Mouse (Mus musculus): Measurements from ENCODE around the gene Hydin.

Gene Hydin

DNA sequence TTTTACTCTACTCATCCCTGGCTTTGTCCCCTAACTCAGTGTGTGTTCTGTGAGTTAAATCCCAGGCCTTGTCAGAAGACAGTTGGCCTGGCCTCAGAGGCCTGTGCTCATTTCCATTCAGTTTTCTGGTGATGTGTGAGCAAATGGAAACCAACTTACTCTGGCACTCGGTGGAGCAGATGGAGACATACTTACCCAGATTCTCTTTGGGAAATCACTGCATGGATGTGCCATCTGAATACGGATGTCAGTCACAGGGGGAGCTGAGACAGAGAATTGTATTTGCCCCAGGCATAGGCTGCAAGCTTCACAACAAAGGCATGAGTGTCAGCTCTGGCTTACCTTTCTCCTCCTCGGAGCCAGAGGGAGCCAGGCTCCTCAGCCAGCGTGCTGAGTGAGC, 359.7 kb downstream of the Hydin start:
- DNase-seq (ENCODE audit: extremely low read depth, insufficient read length, low spot score): no peak

DNA sequence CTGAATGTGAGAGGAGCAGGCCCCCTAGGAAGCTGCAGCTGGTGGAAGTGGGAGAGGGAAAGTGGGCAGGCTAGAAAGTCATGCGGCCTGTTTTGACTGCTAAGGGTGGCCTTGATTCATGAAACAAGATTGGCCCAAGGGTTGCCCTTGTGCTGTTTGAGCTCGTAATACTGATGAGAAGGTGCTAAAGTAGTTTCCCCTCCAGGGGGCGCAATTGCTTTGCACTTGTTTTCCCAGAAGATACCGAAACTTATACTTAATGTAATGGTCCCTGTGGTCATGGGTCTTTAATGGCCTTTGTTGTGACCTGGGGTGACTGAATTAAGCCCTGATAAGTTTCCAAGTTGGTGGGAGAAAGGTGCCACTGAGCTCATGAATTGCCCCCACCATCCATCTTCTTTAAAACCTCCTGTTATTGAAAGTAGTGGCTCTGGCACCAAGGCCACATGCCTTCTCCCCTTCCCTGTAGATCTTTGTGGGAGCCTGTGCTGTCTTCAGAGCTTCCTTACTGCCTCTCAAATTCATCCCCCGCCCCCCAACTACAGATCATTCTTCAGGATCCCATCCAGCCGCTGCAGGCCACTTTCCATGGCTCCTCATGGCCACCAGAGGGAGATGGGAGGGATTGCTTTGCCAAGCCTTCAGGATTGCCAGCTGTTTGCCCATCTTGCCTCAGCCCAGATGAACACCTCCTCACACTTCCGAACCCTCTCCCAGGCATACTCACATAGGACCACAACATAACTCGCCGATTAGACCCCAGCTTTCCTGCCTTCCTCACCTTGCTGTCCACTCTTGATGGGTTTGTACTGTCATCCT, 362.7 kb downstream of the Hydin start:
- peak; percentile 41 for DNase-seq (ENCODE audit: extremely low read depth, insufficient read length, low spot score)

DNA sequence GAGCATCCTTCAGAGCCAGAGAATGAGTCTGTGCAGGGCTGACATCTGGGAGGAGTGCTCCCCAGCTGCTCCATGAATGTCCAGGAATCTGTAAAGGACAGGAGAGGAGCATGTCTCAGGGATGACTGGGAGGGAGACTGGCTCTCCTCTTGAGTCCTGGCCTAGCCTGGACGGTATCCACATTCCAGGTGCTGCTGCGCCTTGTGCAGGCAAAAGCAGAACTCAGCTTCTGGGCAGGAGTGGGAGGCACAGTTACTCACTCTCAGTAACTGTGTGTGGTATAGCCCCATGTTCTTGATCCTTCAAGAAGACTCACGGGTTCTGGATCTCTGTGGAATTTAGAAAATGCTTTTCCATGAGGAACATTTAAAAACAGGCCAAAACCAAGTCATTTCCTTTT, 363.3 kb downstream of the Hydin start:
- peak; percentile 12 for DNase-seq (ENCODE audit: extremely low read depth, insufficient read length, low spot score)

DNA sequence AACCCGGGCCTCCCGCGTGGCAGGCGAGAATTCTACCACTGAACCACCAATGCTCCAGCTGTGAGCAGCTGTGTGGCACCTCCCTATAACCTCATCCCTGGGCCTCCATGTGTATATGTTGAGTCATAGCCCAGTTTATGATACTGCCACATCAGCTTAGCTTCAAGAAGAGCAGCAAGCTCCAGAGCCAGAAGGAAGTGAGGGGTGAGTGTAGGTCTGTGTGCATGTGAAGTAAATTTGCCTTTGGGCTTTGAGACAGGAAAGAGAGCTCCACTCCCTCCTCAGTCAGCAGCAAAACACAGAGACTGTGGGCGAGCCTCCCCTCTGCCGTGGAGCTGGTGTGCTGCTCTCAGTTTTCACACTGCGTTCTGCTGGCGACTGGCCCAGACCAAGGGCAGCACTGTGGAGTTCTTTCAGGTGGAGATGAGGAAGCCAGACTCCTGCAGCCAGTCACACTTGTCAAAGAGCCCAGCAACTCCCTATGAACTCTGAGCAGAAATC, 363.8 kb downstream of the Hydin start:
- DNase-seq (ENCODE audit: extremely low read depth, insufficient read length, low spot score): peak; percentile 84

DNA sequence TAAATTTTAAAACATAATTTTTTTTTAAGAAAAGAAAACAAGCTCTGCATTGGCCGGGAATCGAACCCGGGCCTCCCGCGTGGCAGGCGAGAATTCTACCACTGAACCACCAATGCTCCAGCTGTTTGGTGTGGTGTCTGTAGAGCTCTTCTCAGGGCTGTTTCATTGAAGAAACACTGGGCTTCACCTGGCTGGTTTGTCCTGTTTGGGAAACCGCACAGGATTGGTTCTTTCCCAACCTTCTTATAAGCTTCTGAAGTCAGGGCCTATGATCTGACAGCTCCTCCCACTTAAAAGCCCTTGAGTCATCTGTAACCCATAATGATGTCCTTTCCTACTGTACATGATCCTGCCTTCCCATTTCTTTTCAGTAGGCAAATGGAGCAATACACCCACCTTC, 364.4 kb downstream of the Hydin start:
- peak; percentile 61 for DNase-seq (ENCODE audit: extremely low read depth, insufficient read length, low spot score)

DNA sequence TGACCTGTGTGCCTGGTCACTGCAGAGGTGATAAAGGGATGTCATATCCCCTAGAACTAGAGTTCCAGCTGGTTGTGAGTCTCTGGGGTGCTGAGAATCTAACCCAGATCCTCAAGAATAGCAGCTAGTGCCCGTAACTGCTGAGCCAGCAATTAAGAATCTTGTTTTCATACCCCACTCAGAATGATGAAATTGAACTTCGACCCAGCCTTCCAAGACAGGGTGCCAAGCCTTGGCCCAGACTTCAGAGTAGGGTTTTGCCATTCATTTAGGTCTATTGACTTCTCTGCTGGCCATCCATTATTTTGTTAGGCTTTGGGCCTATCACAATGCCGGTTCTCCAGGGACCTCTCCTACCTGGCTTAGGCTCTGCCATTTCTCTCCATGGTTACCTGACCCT, 367.0 kb downstream of the Hydin start:
- no peak for DNase-seq (ENCODE audit: extremely low read depth, insufficient read length, low spot score)

DNA sequence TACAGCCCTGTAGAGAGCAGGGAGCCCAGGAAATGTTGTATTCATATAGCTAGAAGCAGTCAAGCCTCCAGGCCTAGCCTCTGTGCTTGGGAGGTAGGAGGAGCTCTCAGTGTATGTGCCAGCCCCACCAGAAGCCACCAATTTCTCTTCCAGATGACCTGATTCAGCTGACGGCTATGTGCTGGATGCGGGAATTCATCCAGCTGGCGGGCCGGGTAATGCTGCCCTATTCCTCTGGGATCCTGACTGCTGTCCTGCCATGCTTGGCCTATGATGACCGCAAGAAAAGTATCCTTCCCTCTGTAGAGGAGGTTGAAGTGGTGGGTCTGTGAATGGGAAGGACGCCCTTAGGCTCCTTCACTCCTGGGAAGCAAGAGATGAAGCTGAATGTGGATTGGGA, 369.4 kb downstream of the Hydin start:
- no peak for DNase-seq (ENCODE audit: extremely low read depth, insufficient read length, low spot score)

DNA sequence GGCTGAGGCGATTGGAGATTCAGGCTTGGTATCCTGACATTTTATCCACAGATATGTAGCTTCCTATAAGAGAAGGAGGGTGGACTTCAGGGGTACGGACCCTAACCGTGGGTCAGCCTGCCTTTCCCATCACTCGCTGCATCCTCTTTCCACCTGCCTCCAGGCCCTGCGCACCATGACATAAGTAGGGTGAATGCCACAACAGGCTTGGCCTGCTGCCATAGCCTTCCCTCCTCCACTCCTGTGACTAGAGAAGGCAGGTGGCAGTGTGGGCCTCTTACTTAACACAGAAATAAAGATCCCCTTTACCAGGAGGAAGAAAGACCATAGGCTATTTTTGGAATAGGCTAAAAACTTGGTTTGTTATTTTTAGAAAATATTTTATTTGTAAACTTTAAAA, 375.6 kb downstream of the Hydin start:
- DNase-seq (ENCODE audit: extremely low read depth, insufficient read length, low spot score): no peak

DNA sequence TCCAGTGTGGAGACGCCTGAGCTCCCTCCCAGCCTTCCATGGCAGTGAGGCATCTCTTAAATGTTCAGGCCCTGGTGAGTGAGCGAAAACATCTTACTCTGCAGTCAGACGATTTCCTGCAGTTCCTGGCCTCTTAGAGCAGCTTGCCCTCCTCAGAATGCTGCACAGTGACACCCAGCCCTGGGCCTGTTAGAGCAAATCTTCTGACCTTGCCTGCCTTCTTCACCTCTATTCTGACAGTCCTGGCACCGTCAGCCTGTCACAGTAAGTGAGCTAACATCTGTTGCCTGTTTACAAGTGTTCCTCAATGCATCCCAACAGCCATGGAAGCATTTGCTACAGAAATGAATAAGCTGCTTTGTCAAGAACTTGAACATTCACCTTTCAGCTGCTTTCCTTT, 376.4 kb downstream of the Hydin start:
- no peak for DNase-seq (ENCODE audit: extremely low read depth, insufficient read length, low spot score)

DNA sequence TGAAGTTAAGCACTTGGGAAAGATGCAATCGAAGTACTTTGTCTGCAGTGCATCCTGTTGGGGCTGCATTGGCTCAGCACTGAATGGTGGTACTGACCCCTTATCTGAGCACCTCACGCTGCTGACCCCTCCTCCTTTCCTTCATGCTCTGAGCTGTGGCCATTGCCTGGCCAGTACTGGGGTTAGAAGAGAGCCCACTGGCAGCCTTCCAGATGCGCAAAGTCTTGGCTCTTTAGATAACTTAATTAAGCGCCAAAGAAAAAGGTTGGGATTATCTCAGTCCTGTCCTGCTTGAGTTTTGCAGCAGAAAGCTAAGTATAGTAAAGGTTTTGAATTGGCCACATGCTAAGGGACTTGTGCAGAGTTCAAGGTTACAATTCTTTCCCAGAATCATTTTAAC, 377.6 kb downstream of the Hydin start:
- no peak for DNase-seq (ENCODE audit: extremely low read depth, insufficient read length, low spot score)

DNA sequence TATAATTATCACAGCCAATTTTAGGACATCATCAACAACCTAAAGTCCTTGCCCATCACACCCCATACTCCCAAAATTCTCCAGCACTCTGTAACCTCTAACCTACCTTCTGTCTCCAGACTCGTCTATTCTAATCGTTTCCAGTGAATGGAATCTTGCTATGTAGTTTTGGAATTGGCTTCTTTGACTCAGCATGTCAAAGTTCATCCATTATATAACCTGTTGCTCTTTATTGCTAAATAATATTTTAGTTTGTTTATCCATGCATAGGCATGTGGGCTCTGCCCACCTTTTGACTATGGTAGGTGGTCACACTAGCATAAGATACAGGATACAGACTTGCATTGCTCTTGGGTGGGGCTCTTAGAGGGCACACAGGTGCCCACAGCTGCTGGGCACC, 378.1 kb downstream of the Hydin start:
- DNase-seq (ENCODE audit: extremely low read depth, insufficient read length, low spot score): no peak

DNA sequence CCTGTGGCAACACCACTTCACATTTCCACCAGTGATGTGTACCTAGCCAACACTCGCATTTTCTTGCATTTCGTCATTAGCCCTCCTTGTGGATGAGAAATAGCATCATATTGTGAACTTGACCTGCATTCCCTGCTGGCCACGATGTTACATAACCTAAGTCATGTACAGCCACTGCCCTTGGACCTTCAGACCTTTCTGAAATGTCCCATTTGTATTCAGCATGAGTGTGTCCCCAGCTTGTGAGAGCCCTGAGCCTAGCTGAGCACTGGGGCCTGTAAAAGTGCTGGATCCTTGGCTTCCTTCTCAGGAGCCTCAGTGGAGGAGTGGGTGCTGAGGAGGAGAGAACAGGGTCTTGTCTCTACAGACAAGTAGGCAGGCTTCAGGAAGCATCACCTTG, 378.6 kb downstream of the Hydin start:
- DNase-seq (ENCODE audit: extremely low read depth, insufficient read length, low spot score): no peak

DNA sequence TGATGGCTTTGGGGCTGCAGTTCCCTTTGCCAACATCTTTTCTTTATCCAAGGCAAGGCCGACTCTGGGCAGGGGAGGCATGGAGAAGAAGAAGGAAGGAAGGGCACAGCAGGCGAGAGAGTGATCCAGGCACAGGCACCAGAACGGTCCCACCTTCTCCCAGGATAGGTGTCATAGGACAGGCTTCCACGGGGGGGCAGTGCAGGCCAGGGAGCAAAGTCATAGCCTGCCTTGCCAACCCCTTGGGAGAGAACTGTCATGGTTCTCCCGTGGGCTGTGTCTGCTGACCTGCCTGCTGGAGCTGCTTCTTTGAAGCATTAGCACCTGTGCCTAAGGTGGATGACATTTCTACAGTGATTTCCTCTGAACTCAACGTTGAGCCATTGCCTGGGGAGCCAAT, 379.3 kb downstream of the Hydin start:
- peak; percentile 14 for DNase-seq (ENCODE audit: extremely low read depth, insufficient read length, low spot score)

DNA sequence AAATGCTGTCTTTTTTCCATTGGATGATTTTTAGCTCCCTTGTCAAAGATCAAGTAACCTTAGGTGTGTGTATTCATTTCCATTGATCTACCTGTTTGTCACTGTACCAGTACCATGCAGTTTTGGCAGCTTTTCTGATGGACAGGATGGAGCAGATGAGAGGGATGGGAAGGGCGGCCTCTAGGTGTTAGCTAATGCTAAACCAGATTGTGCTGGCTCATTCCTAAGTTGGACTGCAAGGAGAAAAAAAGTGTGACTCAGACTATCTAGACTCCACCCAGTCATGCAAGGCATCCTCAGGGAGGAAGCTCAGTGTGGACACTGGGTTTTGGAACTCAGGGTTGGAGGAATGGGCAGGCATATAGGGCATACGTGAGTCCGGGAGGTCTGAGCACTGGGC, 381.8 kb downstream of the Hydin start:
- no peak for DNase-seq (ENCODE audit: extremely low read depth, insufficient read length, low spot score)

DNA sequence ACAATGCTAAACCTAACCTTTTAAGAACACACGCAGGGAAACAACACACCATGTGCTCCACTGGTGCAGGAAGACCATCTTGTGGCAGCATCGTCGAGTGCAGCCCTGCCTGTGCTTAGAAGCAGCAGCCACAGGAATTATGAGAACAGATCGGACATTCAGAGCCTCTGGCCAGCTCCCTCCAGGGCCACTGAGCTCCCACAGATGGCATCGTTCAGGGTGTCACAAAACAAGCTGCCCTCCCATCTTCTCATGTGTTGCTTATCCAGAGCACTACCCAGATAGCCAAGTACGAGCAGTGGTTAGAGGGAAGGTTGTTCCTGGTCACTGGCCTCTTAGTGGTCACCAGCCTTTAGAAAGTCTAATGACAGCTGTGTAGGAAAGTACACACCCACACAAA, 382.5 kb downstream of the Hydin start:
- DNase-seq (ENCODE audit: extremely low read depth, insufficient read length, low spot score): no peak

DNA sequence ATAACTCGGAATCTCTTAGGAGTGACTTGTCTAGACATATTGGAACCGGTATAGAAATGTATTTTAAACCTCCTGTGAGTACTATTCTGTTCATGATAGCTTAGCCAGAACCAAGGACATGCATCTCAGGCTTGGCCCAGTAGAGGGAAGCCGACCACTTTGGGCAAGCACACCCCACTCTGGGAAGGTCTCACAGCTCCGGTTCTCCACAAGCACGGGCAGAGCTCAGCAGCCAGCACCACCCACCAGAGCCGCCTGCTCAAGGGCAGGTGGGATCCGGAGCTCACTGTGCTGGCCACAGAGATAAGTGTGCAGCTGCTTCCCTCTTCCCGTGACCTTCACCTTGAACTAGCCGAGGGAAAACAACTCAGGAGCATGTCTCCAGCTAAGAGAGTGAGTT, 384.1 kb downstream of the Hydin start:
- no peak for DNase-seq (ENCODE audit: extremely low read depth, insufficient read length, low spot score)

DNA sequence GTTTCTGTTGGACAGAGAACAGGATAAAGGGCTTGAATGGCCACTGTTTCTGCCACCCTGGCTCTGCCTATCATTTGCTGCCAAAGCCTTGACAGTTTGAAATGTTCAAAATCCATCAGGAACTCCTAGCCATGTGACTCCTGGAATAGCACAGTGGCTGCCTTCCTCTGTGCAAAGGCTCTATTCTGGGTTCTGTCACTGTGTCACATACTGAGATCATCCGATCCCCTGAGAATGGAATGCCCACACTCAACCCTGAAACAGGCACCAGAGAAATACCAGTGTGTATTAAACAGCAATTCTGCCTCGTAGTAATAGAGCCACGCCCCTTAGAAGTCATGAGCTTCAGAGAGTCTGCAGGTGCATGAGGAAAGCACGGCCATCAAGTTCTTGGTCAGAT, 385.1 kb downstream of the Hydin start:
- no peak for DNase-seq (ENCODE audit: extremely low read depth, insufficient read length, low spot score)

DNA sequence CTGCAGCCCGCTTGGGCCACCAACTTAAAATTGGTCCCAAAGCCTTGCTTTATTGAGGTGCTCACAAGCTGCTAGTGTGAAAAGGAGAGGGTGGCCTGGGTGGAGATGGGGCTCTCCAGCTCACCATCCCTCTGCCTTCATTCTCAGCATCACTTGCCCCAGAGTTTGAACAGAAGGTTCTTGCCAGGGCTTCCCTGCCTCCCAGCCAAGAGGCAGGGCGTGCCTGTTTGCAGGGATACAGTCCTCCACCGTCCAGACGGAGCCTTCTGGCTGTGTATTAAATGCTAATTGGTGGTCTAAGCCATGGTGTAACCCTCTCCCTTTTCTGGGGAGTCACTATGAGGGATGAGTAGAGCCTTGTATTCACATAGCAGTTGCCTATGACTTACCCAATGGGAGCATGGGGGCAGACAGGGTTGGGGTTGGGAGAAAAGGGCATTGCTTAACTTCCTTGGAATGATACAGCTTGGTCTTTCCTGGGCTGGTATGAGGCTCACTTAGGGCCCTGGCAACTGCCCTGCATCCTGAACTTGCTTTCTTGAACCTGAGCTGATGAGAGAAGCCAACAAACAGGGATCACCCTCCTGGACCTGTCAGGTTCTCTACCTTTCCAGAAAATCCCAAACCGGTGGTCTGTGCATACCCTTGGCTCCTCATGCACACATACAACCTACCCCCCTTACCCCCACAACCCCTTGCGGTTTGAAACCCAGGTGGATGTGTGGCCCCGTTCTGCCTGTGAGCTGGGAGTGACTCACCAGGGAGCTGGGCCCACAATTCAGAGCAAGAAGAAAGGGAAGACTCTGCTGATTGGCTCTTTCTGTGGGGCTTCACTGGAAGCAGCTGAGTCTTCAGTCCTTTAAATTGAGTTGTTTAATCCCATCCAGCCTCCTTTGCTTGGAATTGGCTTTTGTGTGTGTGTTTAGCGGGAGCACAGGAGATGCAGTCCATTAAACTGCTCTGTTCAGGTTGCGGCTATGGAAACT, 387.6 kb downstream of the Hydin start:
- DNase-seq (ENCODE audit: extremely low read depth, insufficient read length, low spot score): no peak

DNA sequence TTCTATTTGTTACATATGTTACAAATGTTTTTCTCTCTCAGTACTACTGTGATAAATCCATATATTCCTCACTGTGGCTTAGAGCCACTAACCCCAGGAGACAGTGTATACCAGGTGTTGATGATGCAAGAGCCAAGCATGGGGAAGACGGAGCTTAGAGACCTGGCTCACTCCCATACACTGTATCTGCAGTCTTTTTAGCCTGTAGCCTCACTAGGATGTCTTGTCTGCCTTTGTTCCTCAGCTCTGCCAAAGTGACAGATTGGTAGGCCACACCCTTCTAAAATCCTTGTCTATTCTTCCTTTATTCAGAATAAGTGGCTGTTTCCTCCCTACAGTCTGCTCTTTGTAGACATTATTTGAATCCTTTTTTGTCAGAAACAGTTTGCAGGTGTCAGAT, 389.1 kb downstream of the Hydin start:
- DNase-seq (ENCODE audit: extremely low read depth, insufficient read length, low spot score): no peak

DNA sequence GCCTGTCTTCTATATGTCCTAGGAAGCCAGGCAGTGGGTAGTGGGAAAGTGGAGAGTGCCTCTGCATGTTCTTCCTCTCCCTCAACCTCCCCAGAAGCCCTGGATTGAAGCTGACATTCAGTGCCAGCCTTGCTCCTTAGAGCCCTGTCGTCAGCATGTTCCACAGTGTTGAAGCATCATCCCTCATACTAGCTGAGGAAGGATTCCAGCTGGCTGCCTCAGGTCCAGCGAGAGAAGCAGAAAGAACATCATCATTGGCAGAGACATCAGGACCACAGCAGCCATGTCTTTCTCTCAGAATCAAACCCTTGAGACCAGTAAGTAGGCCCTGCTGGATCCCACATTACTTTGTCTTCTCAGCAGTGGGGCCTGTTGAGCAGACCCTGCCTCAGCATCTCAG, 390.9 kb downstream of the Hydin start:
- no peak for DNase-seq (ENCODE audit: extremely low read depth, insufficient read length, low spot score)

All from 3134 (cell line).